Mouse (Mus musculus) thymus, adult 18-20 months (tissue): ENCODE results near the gene Tbc1d4.

Source experiments
- DNase-seq, 2 experiments: peaks; one replicate each; pipeline ENCODE4 v3.0.0; 2022; ENCODE audit warnings: mixed read lengths in 2 of 2

Tbc1d4 gene

GRCm38 (mm10) chr14:101608519-101609368 lies at the start of gene Tbc1d4:
Gene Tbc1d4 (minus strand): TSS chr14:101609191.
- DNase-seq = peak; percentile 40 to 49

- DNase-seq = no peak
These were observed 47.3 kb upstream of the Tbc1d4 start for GRCm38 (mm10) chr14:101656307-101656706.

DNA sequence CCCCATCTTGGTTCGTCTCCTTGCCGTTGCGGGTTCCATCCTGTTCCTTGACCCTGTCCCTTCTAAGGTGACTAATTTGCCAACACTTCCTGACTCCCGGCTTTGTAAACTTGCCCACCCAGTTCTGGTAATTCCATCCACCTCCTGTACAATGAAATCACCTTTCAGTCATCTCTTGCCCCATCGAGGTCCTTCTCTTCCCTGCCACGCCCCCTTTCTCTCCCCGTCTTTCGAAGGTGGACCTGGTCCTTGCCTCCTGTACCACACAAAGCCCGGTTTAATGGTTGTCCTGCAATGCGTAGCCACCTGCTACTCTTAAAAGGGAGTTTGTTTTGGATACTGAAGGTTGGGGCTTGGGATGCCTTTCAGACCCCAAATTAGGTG lies 45.5 kb upstream of the Tbc1d4 start:
- DNase-seq = no peak

GRCm38 (mm10) chr14:101653581-101654525 lies 44.9 kb upstream of the Tbc1d4 start, which contains the start of gene Uchl3:
Gene Uchl3 (plus strand): TSS chr14:101653967.
- DNase-seq = peak; percentile 82 to 87

- no peak for DNase-seq
These were observed 43.6 kb upstream of the Tbc1d4 start for GRCm38 (mm10) chr14:101652571-101652970.

DNA sequence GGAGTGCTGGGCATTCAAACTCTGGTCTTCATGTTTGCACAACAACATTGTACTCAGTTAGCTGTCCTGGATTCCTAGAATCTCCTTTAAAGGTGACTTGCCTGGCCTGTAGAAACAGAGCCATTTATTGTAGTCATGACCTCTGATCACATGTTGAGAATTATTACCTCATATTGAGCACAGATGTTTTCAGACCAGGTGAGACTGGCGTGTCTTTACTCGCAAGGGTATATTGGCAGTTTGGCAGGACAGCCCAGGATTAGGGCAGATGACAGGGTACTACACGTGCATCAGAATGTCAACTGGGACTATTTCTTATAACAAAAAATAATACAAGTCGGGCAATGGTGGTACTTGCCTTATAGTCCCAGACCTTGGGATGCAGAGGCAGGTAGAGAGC lies 41.6 kb upstream of the Tbc1d4 start:
- DNase-seq = no peak

DNA sequence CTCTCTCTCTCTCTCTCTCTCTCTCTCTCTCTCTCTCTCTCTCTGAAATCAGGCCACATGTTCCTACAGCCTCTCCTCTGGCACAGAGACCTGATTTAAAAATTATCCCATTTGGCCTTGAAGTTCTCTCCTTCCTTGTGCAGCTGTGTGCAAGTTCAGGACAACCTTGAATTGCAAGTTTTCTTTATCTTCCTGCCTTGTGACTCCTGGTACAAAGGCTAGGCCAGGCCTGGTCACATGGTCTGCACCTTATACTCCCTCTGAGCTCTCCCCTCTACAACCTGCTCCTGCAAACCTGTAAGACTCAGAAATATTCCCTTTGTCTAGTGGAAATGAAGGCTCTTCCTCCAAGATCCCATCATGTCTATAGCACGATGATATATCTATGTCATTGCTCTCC lies 36.0 kb upstream of the Tbc1d4 start:
- no peak for DNase-seq

GRCm38 (mm10) chr14:101640153-101640843 lies 31.3 kb upstream of the Tbc1d4 start, which contains the start of gene Commd6:
Gene Commd6 (minus strand): TSS chr14:101640686.
- peak; percentile 77 to 89 for DNase-seq

- DNase-seq = no peak
These were observed 28.4 kb upstream of the Tbc1d4 start for GRCm38 (mm10) chr14:101637381-101637780.

GRCm38 (mm10) chr14:101635765-101636164 lies 26.8 kb upstream of the Tbc1d4 start:
- DNase-seq = no peak

- no peak for DNase-seq
These were observed 21.6 kb upstream of the Tbc1d4 start for GRCm38 (mm10) chr14:101630548-101630947.

GRCm38 (mm10) chr14:101617680-101618079 lies 8.7 kb upstream of the Tbc1d4 start:
- DNase-seq = no peak

GRCm38 (mm10) chr14:101616178-101616577 lies 7.2 kb upstream of the Tbc1d4 start:
- DNase-seq = no peak

DNA sequence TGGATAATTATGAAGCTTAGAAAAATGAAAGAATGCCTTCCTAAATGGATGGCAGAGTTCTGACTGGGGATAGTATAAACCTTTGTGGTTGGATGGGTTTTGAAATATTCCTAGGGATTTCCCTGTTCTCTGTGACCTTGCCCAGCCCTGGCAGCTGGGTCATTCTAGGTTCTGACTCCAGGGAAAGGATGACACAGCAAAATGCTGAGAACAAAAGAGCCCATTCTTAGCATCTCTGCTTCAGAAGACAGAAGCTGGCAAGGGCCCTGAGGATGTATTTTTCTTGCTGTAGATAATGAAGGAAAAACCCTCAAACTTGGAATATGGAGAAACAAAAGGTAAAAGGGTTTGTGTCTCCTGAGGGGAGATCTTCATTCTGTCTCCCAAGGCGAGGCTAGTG lies 4.2 kb upstream of the Tbc1d4 start:
- DNase-seq = no peak

- DNase-seq = no peak
These were observed 1.7 kb upstream of the Tbc1d4 start for GRCm38 (mm10) chr14:101610701-101611100.

- peak; percentile 10 to 15 for DNase-seq
These were observed 1.1 kb downstream of the Tbc1d4 start for GRCm38 (mm10) chr14:101607631-101608518.

GRCm38 (mm10) chr14:101605843-101606242 lies 3.1 kb downstream of the Tbc1d4 start:
- no peak for DNase-seq

DNA sequence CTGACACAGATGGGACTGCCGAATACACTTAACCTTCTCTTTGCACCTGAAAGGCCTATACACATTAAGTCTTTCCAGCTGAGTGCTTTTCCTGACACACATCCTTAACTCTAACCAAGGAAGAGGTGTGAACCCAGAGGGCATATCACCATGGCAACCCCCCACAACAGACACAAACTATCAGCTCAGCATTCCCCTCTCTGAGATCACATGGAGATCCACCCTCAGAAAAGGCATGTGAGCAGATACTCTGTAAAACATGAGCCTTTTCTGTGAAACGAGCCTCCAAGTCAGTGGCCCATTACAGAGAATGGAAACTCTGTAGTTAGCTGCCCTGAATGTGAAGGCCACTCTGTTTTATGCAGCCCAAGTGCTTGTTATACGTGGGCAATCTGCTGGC lies 6.1 kb downstream of the Tbc1d4 start:
- no peak for DNase-seq

GRCm38 (mm10) chr14:101597096-101597715 lies 11.8 kb downstream of the Tbc1d4 start:
- no peak for DNase-seq

- DNase-seq = no peak
These were observed 12.3 kb downstream of the Tbc1d4 start for GRCm38 (mm10) chr14:101596691-101597090.
